Mouse (Mus musculus) left cerebral cortex, postnatal 25 days (tissue): Measurements from ENCODE around the gene Aak1. TPM values are rescaled to one million over a fixed set of nuclear protein-coding genes. Genes with fewer than 3 reads are reported as not detected.
A peak's percentile ranks its signal among the peaks of the same experiment; 100 is the strongest.

ENCODE experiments used
- DNase-seq, 2 experiments: peaks; one replicate each; pipeline ENCODE4 v3.0.0; 2022; ENCODE audit warnings: low spot score in 2 of 2, mixed read lengths in 1 of 2
- intact Hi-C: fragments of 180-260 bp; cut with DNase I; formaldehyde crosslinking; loops from one replicate; pipeline ENCODE4 v1.15.1; 2025
- total RNA-seq, 2 experiments: library from RNA; stranded (reverse); gene quantifications; 2 replicates each; pipeline ENCODE4 v1.2.3; 2021

The Aak1 gene
- total RNA-seq, 2 experiments from 2014 or later, result 395 to 402 TPM

DNA sequence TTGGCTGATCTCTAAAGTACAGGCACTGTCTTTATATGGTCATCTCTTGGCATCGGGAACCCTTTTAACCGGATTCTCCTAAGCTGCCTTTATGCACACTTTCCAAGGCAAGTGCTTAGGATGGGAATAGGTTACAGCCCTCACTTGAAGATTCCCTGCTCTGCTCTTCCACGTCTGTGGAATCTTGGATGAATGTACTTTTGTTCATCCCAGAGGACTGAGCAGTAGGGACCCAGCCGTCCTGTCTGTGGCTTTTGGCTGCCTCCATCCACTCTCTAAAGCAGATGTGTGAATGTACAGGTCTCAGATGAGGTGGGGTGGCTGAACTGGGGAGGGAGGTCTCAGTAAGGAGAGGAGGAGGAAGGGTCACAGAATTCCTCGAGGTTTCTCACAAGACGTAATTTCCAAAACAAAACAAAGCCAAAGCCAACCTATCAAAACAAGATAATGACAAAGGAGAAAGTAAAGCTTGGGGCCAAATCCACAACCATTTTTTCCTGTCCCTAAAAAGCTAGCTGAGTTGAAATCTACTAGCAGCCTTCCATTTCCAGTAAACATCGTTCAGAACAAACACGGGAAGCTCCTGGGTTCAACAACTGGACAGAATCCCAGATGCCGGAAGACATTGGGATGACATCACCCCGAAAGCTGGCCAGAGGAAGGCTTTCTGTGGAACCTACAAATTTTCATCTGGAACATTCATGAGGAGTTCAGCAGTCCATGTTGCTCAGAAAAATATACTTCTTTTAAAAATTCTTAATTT, 18.4 kb upstream of the Aak1 start:
- DNase-seq, result no peak
- intact Hi-C loops, result no loop called here

DNA sequence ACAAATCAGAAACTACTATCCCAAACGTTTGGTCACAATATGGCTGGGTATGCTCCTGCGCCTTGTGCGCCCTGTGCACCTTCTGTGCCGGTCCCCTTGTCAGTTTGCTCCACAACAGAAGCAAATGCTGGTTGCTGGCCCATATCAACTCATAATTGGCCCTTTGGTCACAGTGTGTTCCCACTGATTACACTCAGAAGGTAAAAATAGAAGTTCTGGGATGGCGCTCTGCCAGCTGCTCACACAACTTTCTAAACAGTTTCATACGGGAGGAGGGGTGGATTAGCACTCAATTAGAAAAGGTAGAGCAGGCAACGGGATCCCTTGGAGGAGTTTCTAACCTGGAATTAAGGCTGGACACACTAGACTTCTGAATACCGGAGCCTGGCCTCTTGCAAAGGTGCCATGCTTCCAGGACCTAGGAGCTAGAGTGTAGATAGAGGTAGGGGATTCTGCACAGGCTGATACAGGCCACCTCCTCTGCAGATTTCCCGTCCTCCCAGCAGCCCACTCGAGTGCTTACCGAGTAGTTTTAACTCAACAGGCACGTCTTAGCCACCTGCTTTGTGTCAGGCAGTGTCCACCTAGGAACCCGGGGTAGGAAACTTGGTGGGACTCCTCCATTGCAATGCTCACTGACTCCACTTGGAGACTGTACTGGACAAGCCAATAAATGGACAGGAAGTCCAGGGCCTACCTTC, 16.4 kb upstream of the Aak1 start:
- intact Hi-C loops, result no loop called here

DNA sequence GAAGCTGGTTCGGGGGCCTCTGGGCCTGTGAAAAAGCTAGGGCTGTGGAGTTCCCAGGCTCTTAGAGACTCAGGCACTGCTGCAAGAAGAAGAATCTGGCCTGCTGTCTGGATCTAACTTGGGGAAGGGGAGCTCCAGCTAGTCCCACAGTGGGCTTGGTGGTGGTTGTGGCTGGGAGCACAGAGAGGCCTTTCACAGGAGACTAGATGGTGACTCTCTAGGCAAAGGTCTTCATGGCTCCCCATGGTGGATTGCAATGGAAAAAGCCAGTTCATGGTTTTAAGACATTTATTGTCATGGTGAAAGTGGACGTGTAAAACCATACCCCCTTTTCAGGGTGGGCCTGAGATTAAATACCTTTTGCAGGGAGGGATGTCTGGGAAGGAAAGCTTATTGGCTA, 10.2 kb upstream of the Aak1 start:
- DNase-seq, result no peak
- intact Hi-C loops, result no loop called here

More for the DNA sequence above, 16.4 kb upstream of the Aak1 start:
- no peak for DNase-seq

DNA sequence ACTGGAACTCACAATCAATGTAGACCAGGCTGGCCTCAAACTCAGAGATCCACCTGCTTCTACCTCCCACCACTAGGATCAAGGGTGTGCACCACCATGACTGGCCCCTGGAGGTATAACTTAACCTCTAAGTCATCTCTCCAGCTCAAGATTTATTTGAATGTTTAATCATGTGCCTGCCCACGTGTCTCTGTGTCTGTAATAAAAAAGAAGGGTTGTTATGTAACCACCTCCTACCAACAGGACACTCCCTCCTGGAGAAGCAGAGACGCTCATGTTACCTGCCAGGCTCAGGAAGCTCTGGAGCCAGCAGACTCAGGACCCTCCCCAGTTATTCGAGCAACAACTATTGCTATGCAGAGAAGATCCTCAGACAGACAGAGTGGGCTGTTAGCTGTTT, 7.4 kb upstream of the Aak1 start:
- no peak for DNase-seq
- intact Hi-C loops, result no loop called here

DNA sequence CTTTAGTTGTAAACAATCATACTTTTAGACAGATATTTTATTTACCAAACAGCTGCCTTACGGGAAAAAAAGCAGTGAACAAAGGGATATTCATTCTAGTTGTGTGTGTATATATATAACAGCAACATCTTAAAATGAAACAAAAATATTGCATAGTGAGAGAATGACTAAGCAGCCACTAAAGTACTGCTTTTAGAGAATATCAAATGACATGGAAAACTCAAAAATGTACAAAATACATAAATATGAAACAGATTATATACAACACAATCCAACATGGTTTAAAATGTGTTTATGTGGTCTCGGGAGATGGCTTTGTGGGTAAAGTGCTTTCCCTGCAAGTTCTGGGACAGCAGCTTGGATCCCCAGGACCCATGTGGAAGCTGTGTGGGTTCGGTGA, 5.7 kb upstream of the Aak1 start:
- intact Hi-C loops, result no loop called here
- DNase-seq, result no peak

DNA sequence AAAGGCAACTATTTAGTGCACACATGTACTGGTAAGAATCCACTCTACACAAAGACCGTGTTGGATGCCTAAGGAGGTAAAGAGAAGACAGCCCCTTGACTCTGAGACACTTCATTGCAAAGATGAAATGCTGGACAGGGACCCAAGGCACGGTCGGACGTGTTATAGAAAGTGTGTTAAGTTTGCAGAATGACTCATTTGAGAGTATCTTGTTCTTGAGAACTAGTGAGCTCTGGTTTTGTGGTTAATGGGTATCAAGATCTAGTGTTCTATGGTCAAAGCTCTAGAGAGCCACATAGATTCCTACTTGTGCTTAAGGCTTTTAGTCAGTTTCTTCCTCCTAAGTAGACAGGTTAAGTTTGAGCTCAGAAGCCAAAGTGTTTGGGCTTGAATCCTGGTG, 2.9 kb upstream of the Aak1 start:
- no peak for DNase-seq
- intact Hi-C loops, result no loop called here

DNA sequence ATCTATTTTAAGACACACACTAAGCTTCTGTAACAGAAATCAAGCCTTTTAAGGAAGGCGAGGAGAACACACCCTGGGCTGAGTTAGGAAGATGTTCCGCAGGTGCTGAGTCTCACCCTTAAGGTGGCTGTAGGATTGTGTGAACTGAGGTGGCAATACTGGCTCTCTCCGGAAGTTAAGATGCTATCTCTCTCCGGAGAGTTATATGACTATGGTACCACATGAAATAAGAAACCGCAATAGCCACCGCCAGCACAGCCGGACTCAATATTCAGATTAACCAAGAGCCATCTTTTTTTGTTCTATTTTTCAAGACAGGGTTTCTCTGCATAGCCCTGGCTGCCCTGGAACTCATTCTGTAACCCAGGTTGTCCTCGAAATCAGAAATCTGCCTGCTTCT, 1.5 kb upstream of the Aak1 start:
- DNase-seq, result no peak
- intact Hi-C loops, result no loop called here

DNA sequence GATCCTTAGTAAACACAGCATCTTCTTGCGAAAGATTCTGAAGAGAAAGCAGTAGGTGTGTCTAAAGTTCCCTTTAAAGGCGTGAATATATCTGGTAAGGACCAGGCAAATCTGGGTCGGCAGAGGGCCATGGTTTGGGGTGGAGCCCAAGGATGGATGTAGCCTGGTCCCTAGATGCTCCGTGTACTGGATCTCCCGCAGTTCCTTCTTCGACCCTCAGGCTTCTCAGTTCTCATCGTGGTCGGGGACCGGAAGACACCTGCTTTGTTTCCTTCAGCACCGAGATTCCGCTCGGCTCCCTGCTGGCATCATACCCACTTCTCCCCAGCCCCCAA, 770 bp upstream of the Aak1 start:
- DNase-seq, result no peak
- intact Hi-C loops, result no loop called here

DNA sequence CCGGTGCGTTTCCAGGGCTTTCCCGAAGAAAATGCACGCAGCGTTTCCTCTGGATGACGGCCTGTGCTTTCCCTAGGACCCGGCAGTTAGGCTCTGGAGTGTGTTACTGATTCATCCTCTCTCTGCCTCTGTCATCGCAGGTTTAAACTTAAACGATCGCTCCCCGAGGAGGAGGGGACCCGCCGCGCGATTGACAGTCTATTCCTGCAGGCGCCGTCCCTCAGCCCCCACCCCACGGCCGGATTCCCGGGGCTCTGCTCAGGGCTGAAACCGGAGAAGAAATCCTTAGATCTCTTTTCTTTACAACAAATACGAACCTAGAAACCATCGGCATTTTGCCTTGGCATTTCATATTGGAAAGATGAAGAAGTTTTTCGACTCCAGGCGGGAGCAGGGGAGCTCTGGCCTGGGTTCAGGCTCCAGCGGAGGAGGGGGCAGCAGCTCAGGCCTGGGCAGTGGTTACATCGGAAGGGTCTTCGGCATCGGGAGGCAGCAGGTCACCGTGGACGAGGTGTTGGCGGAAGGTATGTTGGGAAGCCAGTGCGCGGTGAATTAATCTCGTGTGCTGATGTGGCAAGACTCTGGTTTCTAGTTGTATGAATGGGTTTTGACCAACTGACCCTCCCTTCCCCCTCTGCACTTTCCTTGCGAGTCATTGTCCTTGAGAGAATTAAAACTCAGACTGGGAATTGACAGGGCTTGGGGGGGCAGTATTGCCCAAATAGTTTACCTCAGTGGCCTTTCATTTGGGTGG, 552 bp downstream of the Aak1 start:
- DNase-seq, result peak; percentile 59 to 62
- intact Hi-C loops, result loop anchor here (1.0 to 5.0 kb wide), 3 partner anchors 28 to 152 kb away; no protein-coding TSS in a partner anchor

DNA sequence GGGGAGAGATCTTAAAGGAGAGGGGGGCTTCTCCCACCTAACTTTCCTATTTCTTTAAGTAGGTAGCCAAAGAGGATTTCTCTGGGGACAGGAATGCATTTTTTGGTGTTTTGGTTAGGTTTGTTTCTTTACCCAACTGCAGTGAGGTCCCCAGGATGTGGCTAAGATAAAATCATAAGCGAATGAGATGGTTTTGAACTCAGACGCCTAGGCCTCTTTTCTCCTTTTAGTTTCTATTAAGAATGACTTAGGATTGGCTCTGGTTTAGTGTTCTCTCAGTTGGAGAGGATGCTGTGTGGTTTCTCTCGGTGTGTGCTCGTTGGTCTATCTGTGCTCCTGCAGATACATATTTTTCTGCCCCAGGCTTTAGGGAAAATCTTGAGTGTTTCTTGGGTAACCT, 1.3 kb downstream of the Aak1 start:
- intact Hi-C loops, result loop anchor here (5.0 kb wide), 1 partner anchor 152 kb away; no protein-coding TSS in a partner anchor
- no peak for DNase-seq

DNA sequence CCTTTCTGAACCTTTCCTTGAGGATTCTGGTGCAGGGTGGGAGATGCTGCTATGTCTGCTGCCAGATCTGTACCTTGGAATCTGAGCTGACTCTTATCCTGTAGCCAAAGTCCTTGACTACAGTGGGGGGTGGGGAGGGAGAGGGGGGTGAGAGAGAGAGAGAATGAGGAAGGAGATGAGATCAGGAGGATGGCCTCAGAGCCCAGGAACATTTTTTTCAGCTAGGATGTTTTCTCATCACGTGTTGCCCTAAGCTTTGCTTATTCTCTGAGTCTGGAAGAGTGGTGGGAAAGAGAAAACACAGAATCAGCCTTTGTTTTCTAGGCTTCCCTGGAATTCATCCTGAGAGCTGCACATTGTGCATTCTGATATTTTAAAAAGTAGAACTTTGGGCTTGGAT, 2.2 kb downstream of the Aak1 start:
- DNase-seq, result no peak
- intact Hi-C loops, result loop anchor here (5.0 kb wide), 1 partner anchor 151 kb away; no protein-coding TSS in a partner anchor

DNA sequence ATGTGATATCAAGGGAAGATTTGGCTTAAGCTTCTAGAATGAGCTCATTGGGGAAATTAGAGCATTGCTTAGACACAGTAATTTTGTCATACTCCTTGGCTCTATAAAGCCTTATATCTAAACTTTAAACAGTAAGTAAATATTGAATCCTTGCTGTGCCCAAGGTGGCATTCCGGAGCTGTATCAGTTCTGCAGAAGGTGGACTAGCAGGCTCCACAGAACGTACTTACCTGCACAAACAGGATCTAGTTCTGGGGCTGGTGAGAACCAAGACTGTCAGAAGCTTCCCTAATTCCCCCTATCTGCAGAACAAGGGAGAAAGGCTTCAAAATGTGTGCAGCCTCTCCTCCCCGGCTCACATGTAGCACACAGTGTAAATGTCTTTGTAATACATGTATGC, 4.6 kb downstream of the Aak1 start:
- intact Hi-C loops, result loop anchor here (5.0 kb wide), 1 partner anchor 148 kb away; no protein-coding TSS in a partner anchor
- DNase-seq, result no peak

DNA sequence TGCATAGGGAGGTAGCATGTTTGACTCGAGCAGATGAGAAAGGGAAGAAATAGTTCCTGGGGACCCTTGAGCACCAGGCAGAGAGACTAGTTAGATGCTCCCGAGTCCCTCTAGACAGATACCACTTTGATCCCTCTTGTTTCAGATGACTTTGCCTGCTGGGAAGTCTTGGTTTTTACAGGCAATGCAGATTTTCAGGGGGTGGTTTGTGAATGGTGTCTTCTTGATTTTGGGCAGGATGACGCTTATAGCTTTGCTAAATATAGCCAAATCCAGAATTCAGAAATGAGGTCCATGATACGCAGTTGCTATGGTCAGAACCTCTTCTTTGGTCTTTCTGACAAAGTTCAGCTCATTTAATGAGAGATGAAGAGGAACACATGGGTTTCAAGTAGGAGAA, 5.6 kb downstream of the Aak1 start:
- intact Hi-C loops, result loop anchor here (5.0 kb wide), 1 partner anchor 147 kb away; no protein-coding TSS in a partner anchor

DNA sequence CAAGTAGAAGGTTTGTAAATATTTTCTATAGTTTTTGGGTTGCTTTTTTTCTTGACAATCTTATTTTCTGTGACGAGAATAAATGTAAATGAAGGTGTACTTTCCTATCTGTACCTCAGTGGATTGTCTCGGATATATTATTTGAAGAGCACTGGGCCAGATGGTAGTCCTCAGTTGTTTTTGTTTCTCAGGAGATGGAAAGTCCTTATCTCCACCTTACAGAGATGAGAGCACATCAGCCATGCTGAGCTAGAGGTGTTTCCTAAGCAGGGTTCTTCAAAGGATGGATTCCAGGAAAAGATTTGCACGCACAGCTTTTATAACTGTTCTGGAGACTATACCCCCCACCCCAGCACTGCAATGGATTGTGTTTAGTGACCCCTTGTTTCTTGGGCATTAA, 9.3 kb downstream of the Aak1 start:
- intact Hi-C loops, result no loop called here
- DNase-seq, result no peak

More for the DNA sequence above, 5.6 kb downstream of the Aak1 start:
- peak in 1 of 2 experiments; percentile 70 for DNase-seq

DNA sequence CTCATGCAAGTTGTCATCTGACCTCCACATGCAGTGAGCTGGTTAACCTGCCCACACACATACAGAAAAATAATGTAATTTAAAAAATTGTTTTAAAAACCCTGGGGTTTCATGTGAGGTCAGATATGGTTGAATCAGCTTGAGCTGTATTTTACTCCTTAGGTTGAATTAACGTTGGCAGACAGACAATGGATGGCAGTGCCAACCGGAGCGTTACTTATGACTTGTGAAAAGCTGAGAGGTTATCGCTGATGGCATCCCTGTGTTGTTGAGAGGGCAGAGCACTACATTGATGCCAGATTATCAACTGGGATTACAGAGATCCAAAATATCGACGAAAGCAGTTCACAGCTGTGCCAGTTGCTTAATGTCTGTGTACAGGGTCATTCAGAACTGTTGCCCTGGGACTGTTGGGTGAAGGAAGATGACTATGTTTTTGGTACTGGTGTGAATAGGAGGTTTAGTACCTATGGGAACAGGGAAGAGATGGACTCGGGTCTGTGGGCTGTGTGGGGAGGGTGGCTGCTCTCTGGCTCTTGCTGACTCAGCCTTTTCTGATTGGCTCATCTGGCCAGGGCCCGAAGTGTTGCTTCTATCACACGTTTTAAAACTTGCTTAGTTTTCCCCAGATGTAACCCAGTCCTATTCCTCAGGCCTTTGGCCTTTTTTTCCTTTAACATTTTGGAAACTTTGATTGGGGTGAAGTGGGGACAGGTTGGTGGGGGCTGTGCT, 11.6 kb downstream of the Aak1 start:
- intact Hi-C loops, result no loop called here
- no peak for DNase-seq

DNA sequence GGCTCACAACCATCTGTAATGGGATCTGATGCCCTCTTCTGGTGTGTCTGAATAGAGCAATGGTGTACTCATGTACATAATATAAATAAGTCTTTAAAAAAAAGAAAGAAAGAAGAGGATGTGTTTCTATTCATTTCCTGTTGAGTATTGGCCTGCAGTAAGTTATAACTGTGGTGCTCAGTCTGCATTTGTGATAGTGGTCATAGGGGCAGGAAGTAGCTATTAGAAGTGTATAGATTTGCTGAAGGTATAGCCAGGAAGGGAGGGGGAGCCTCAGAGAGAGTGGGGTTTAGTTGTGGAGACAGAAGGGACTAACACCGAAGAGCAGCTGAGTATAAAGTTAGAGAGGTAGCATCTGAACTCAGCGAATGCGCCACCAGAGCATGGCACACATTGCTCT, 15.0 kb downstream of the Aak1 start:
- DNase-seq, result no peak
- intact Hi-C loops, result no loop called here

DNA sequence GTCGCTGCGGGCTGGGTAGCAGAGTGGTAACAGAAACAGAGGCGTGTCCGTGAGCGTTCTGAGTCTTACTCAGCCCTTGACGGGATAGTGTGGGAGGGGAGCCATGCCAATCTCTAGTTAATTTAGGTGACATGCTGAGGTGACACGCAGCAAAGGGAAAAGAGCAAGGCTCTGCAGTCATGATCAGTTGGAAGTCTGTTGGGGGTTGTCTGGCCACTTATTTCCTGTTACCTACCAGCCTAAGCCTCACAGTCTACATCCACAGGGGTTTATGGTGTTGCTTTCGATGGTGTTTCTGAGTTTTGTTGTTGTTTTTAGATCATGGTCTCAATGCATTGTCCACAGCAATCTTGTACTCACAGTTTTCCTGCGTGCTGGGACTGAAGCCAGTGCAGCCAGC, 21.0 kb downstream of the Aak1 start:
- DNase-seq, result no peak
- intact Hi-C loops, result no loop called here

DNA sequence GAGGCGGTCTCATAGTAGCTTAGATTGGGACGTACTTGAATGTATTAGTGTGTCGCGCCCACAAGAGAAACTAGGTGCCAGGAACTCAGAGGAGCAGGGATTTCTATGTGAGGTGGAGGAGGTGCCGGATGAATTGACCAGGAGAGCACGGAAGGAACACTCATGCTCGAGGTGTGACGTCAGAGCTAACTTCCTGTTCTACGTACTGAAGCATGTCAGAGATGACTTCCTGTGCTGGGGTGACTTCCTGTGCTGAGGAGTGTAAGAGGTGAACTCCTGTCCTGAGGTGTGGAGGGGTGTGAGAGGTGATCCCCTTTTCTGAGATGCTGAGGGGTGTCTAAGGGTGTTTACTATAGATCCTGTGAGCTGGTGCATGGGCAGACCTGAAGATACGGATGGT, 22.5 kb downstream of the Aak1 start:
- no peak for DNase-seq
- intact Hi-C loops, result no loop called here

DNA sequence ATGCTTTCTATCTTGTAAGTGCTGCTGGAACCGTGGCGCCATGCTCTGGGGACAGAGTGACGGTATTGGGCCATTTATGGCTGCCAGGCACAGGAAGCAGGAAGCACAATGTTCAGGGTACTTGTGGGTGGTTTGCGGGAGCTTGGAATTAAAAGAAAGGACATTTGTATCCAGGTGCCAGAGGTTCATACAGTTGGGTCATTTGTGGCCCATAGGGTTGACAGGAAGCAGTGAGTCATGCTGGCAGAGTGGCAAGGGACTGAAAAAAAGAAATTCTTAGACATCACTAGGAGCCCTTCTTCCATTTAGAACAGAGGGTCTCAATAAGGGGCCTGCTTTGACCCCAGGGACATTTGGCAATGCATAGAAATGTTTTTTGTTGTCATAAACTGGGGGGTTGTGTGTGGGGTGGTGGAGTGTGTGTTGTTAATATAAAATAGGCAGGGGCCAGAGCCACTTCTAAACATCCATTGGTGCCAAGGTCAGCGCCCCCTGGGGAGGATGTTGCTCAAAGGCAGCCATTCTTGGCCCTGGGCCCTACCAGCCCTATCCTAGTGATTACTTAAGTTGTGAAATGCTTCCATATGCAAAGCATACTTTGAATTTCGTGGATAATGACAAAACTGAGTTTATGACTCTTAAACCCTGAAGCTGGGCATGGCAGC, 25.5 kb downstream of the Aak1 start:
- no peak for DNase-seq
- intact Hi-C loops, result no loop called here
